In genomic region chr3:87616354-87616753, GRCm38 (mm10) we compare ENCODE assay signal across 7 mouse cellular contexts. TPM values are rescaled to one million over a fixed set of nuclear protein-coding genes. Genes with fewer than 3 reads are reported as not detected.
A peak's percentile ranks its signal among the peaks of the same experiment; 100 is the strongest.
DNase-seq lines count a peak whose midpoint lies in the region; ATAC-seq and TF ChIP-seq lines count a peak whose summit lies in the region.

No protein-coding gene starts in this region.

- TF ChIP-seq CTCF in layer of hippocampus, adult 2 months (conservative IDR thresholded peaks at IDR 0.05): peak; percentile 13; the same call in 1 of the 2 replicates
- TF ChIP-seq CTCF in liver, embryonic 14.5 days (IDR thresholded peaks at IDR 0.05; ENCODE audit: low read depth): no peak

- ATAC-seq in granulocyte monocyte progenitor cell, adult 5-6 weeks (replicated peaks; ENCODE audit: poor library complexity, severe bottlenecking): peak; percentile 22; the same call in 1 of the 2 replicates
- no peak for ATAC-seq in liver, embryonic 14.5 days (ENCODE audit: insufficient read depth)
- peak; percentile 23; the same call in 1 of the 2 replicates for ATAC-seq in neural tube, embryonic 15.5 days (ENCODE audit: low FRiP score)

- DNase-seq in layer of hippocampus, adult 2 months (ENCODE audit: low spot score in 2 of 2): no peak
- no peak for DNase-seq in layer of hippocampus, adult 9-10 months (ENCODE audit: low spot score)
- no peak for DNase-seq in liver, embryonic 14.5 days (ENCODE audit: low read depth in 3 of 3, low spot score in 3 of 3)
- DNase-seq in spleen, postnatal 36 days (ENCODE audit: low spot score in 2 of 2): no peak
- DNase-seq in layer of hippocampus, postnatal 10 days (ENCODE audit: low spot score in 2 of 2): no peak

- H3K27ac ChIP-seq in layer of hippocampus, adult 2 months: no peak overlapping the region
- no peak overlapping the region for H3K27ac ChIP-seq in liver, embryonic 14.5 days
- H3K27ac ChIP-seq in neural tube, embryonic 15.5 days (replicated peaks): 0 out of 2 replicates have a peak overlapping the region, but pooled peaks have one; percentile 93

- peaks cover 0 to 6% of the 10 kb centered on the region in 2 experiments; a peak in 1 of 4 replicates for H3K4me1 ChIP-seq in liver, embryonic 14.5 days (replicated peaks; ENCODE audit: control insufficient read depth in 2 of 2, insufficient read depth in 2 of 2, low read length in 1 of 2)
- peaks cover 39% of the 10 kb centered on the region for H3K4me1 ChIP-seq in neural tube, embryonic 15.5 days

- TF ChIP-seq EP300 in liver, embryonic 14.5 days (IDR thresholded peaks at IDR 0.05; ENCODE audit: low read depth): no peak

- peak overlapping the region; percentile 69 for H3K4me2 ChIP-seq in liver, embryonic 14.5 days (ENCODE audit: low read depth)
- peak overlapping the region; percentile 96 for H3K4me2 ChIP-seq in neural tube, embryonic 15.5 days

- peaks cover 9% of the 10 kb centered on the region for H3K27me3 ChIP-seq in liver, embryonic 14.5 days (ENCODE audit: control insufficient read depth, insufficient read depth, low read length)
- H3K27me3 ChIP-seq in neural tube, embryonic 15.5 days (replicated peaks): no peaks in the 10 kb centered on the region

- no peak overlapping the region for H3K9ac ChIP-seq in liver, embryonic 14.5 days (replicated peaks)
- H3K9ac ChIP-seq in neural tube, embryonic 15.5 days (replicated peaks): no peak overlapping the region

- H3K36me3 ChIP-seq in liver, embryonic 14.5 days (replicated peaks; ENCODE audit: control insufficient read depth, insufficient read depth, low read depth): no peaks in the 10 kb centered on the region
- H3K36me3 ChIP-seq in neural tube, embryonic 15.5 days: no peaks in the 10 kb centered on the region

- no peak overlapping the region; the same call in 1 of the 2 replicates for H3K4me3 ChIP-seq in layer of hippocampus, adult 2 months
- H3K4me3 ChIP-seq in liver, embryonic 14.5 days (ENCODE audit: insufficient read depth in 1 of 2, low read depth in 2 of 2, low read length in 2 of 2): no peak overlapping the region
- peak overlapping the region; percentile 85; the same call in 1 of the 2 replicates for H3K4me3 ChIP-seq in neural tube, embryonic 15.5 days (replicated peaks)

- 57% methylated on average over 4 of the region's 4 CpGs for WGBS in liver, embryonic 14.5 days (ENCODE audit: insufficient replicate concordance)
- WGBS in neural tube, embryonic 15.5 days: 62% methylated on average over 4 of the region's 4 CpGs

- no peaks in the 10 kb centered on the region for H3K9me3 ChIP-seq in liver, embryonic 14.5 days (ENCODE audit: control insufficient read depth, low read length)
- no peaks in the 10 kb centered on the region for H3K9me3 ChIP-seq in neural tube, embryonic 15.5 days (replicated peaks)

RNA-seq across cellular contexts. Expression of gene Arhgef11, which starts 1.0 kb away (rescaled TPM):
- total RNA-seq in layer of hippocampus, adult 2 months (2021): 10 to 100 TPM; 60.6 to 61.5 TPM
- total RNA-seq in granulocyte monocyte progenitor cell, adult 5-6 weeks (2014; fragmentation: Nextera tagmentation): 5.5 and 8.2 TPM in 2 replicates
- total RNA-seq in granulocyte monocyte progenitor cell, adult 5-6 weeks (2017): 3.6 and 6.0 TPM in 2 replicates
- polyA plus RNA-seq in liver, embryonic 14.5 days (2012; rRNA removed): 2.7 and 3.0 TPM in 2 replicates
- polyA plus RNA-seq in liver, embryonic 14.5 days (2014; fragmentation: Nextera tagmentation; extraction: Ambion mirVana): 2.2 TPM in 2 replicates
- 19.5 and 19.6 TPM in 2 replicates for polyA plus RNA-seq in neural tube, embryonic 15.5 days (2015; fragmentation: Nextera tagmentation; extraction: Ambion mirVana)
- 10 to 100 TPM; 49.4 to 51.3 TPM for total RNA-seq in layer of hippocampus, postnatal 10 days (2021)

Comparison
In these comparisons a context has a peak if more than half of its experiments do, and no peak if none do; other contexts are left out.
1. RNA of gene Arhgef11, which starts 1.0 kb away (total RNA-seq): 60.6 to 61.5 TPM in layer of hippocampus, adult 2 months and 49.4 to 51.3 TPM in layer of hippocampus, postnatal 10 days; 3.6 to 8.2 TPM in granulocyte monocyte progenitor cell, adult 5-6 weeks; every median in the first group is over 4 times any median in the second.